Mouse (Mus musculus): ENCODE measurements around the gene Olfr506. TPM values are rescaled to one million over a fixed set of nuclear protein-coding genes. Genes with fewer than 3 reads are reported as not detected.
"Not testable (repeated sequence)": the region's sequence is repeated elsewhere in the genome, so short reads cannot be mapped to it uniquely, and the experiment has no call there.

Olfr506 gene
- polyA plus RNA-seq (2016; fragmentation: Nextera tagmentation; extraction: Ambion mirVana) = not detected in 2 replicates

DNA sequence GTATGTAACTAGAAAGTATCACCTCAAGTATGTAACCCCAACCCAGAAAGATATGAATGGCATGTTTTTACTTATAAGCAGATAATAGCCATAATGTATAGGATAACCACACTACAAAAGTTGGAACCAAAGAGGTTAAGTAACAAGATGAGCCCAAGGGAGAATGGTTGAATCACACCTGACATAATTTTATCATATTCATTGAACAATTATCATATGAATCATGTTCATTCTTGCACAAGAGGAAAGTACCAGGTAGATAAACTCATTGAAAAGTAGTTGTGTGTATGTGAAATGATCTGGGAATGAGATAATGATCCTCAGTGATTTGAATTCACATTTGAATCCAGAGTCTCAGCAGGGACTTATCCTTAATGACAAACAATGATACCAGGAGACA, at the start of gene Olfr506:
Gene Olfr506, plus strand, starts transcription at position 301 of the 400 bp plus-strand sequence.
- Histone ChIP-seq H3K27ac (no peak within 1 kb of the TSS), H3K4me1 (no peaks in the 10 kb centered on the region), H3K27me3 (no peaks in the 10 kb centered on the region), H3K36me3 (no peaks in the 10 kb centered on the region), H3K4me2 (replicated peaks) (no peak within 1 kb of the TSS), H3K9ac (no peak within 1 kb of the TSS), H3K4me3 (no peak within 1 kb of the TSS), H3K9me3 (no peaks in the 10 kb centered on the region)
- no peak for ATAC-seq (ENCODE audit: insufficient number of reproducible peaks, insufficient read depth, low FRiP score, low TSS enrichment)

GRCm38 (mm10) chr7:108565693-108566092, 44.9 kb upstream of the Olfr506 start, which contains the start of gene Olfr504:
TSS of gene Olfr504 (minus strand) at chr7:108565793.
- Histone ChIP-seq H3K27ac (no peak within 1 kb of the TSS), H3K4me2 (replicated peaks) (no peak within 1 kb of the TSS), H3K9me3 (no peaks in the 10 kb centered on the region), H3K36me3 (no peaks in the 10 kb centered on the region), H3K27me3 (no peaks in the 10 kb centered on the region), H3K9ac (no peak within 1 kb of the TSS), H3K4me3 (no peak within 1 kb of the TSS), H3K4me1 (no peaks in the 10 kb centered on the region)
- 84% methylated on average over 1 of the region's 1 CpGs for WGBS
- no peak for ATAC-seq (ENCODE audit: insufficient number of reproducible peaks, insufficient read depth, low FRiP score, low TSS enrichment)

GRCm38 (mm10) chr7:108589797-108590196, 20.8 kb upstream of the Olfr506 start:
- no peak overlapping the region for H3K9ac ChIP-seq
- H3K4me2 ChIP-seq (replicated peaks) = no peak overlapping the region
- no peak overlapping the region for H3K27ac ChIP-seq
- no peaks in the 10 kb centered on the region for H3K9me3 ChIP-seq
- 0 out of 2 replicates have a peak, but pooled peaks have one; percentile 60 for ATAC-seq (ENCODE audit: insufficient number of reproducible peaks, insufficient read depth, low FRiP score, low TSS enrichment)
- H3K4me3 ChIP-seq = no peak overlapping the region
- H3K4me1 ChIP-seq = no peaks in the 10 kb centered on the region
- H3K27me3 ChIP-seq = no peaks in the 10 kb centered on the region
- H3K36me3 ChIP-seq = no peaks in the 10 kb centered on the region
- 89% methylated on average over 1 of the region's 1 CpGs for WGBS

DNA sequence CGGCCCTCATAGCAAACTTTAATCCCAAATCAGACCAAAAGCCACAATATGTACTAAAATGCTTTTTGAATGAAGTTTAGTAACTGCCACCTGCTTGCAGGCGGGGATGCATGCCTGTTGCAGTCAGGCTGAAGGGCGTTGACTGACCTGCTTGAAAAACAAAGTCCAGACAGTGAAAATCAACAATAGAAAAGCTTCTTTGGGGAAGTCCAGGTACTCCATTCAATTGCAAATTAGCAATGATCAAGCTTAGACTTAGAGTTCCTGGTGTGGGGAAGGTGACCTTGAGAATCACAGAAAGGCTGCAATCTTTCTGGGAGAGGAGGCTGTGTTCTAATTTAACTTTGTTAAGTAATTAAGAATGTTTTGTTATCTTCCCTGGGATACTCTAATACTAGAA, 8.7 kb upstream of the Olfr506 start:
- not testable (repeated sequence) for H3K4me2 ChIP-seq (replicated peaks); H3K27me3 ChIP-seq; H3K4me1 ChIP-seq; H3K27ac ChIP-seq; ATAC-seq (ENCODE audit: insufficient number of reproducible peaks, insufficient read depth, low FRiP score, low TSS enrichment); H3K9ac ChIP-seq; H3K4me3 ChIP-seq; H3K9me3 ChIP-seq; H3K36me3 ChIP-seq
- WGBS = 82% methylated on average over 3 of the region's 3 CpGs

GRCm38 (mm10) chr7:108614110-108614509, 3.5 kb downstream of the Olfr506 start:
- Histone ChIP-seq H3K27ac (no peak overlapping the region), H3K9ac (no peak overlapping the region), H3K27me3 (no peaks in the 10 kb centered on the region), H3K4me1 (no peaks in the 10 kb centered on the region), H3K4me2 (replicated peaks) (no peak overlapping the region), H3K4me3 (no peak overlapping the region), H3K9me3 (no peaks in the 10 kb centered on the region), H3K36me3 (no peaks in the 10 kb centered on the region)
- 86% methylated on average over 2 of the region's 2 CpGs for WGBS
- no peak for ATAC-seq (ENCODE audit: insufficient number of reproducible peaks, insufficient read depth, low FRiP score, low TSS enrichment)

DNA sequence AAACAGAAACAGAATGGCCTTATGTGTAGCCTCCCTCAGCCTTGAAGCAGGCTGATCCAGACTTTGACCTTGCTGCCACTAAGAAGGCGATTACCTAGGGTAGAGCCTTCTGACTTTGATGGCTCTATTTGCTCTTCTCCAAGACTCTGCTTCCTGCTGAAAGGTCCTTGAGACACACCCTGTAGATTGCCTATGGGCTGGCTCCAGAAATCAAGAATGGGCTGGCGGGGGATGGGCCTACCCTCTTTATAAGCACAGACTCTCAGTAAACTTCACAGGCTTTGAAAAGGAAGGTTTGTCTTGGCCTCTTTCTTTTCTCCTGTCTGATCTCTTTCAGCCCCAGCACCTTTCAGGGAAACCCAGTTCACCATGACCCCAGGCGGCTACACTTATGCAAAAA, 6.2 kb downstream of the Olfr506 start:
- WGBS = 54% methylated on average over 3 of the region's 3 CpGs
- H3K4me1 ChIP-seq; H3K4me2 ChIP-seq (replicated peaks); H3K9me3 ChIP-seq; H3K9ac ChIP-seq; ATAC-seq (ENCODE audit: insufficient number of reproducible peaks, insufficient read depth, low FRiP score, low TSS enrichment); H3K4me3 ChIP-seq; H3K27me3 ChIP-seq; H3K27ac ChIP-seq; H3K36me3 ChIP-seq: not testable (repeated sequence)

DNA sequence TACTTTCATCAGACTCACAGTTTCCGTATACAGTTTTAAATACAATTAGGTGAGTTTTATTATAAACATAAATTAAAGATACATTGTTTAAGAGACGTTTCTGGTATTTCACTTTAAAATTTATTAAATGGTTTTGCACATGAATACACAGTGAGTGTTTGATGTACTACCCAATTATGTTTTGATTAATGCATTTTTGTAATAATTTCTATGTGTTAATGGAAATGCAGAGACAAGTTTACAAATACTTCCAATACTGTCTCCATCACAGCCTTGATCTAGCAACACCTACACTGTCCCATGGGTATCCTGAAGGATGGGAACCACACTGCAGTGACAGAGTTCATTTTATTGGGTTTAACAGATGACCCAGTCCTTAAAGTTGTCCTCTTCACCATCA, 10.9 kb downstream of the Olfr506 start, which contains the start of gene Olfr507:
Gene Olfr507, plus strand, starts transcription at position 301 of the 400 bp plus-strand sequence.
- Histone ChIP-seq H3K9me3 (no peaks in the 10 kb centered on the region), H3K9ac (no peak within 1 kb of the TSS), H3K27me3 (no peaks in the 10 kb centered on the region), H3K4me3 (no peak within 1 kb of the TSS), H3K27ac (no peak within 1 kb of the TSS), H3K4me1 (no peaks in the 10 kb centered on the region), H3K4me2 (replicated peaks) (no peak within 1 kb of the TSS), H3K36me3 (no peaks in the 10 kb centered on the region)
- no peak for ATAC-seq (ENCODE audit: insufficient number of reproducible peaks, insufficient read depth, low FRiP score, low TSS enrichment)
- WGBS = 80% methylated on average over 2 of the region's 2 CpGs

GRCm38 (mm10) chr7:108629694-108630093, 19.1 kb downstream of the Olfr506 start, which contains the start of gene Olfr508:
TSS of gene Olfr508 (plus strand) at chr7:108629994.
- 81% methylated on average over 3 of the region's 3 CpGs for WGBS
- Histone ChIP-seq H3K4me3 (no peak within 1 kb of the TSS), H3K4me1 (no peaks in the 10 kb centered on the region), H3K9ac (no peak within 1 kb of the TSS), H3K27me3 (no peaks in the 10 kb centered on the region), H3K4me2 (replicated peaks) (no peak within 1 kb of the TSS), H3K36me3 (no peaks in the 10 kb centered on the region), H3K27ac (no peak within 1 kb of the TSS), H3K9me3 (no peaks in the 10 kb centered on the region)
- ATAC-seq (ENCODE audit: insufficient number of reproducible peaks, insufficient read depth, low FRiP score, low TSS enrichment) = no peak

DNA sequence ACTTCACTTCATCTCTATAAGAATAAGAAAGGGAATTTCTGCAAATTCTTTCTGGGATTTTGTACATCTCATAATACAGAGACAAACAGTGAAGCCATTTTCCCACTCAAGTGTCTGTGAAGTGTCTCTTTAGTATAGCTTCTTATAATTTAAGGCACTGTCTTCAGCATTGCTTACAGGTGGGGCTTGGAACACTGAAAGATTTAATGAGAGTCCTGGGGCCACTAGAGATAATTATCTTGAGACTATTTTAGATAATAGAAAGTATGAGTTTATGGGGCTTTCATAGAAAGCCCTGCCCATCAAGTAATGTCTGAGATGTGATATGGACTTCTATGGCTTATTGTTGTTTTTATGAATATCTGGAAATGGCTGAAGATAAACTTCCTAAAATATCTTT, 41.2 kb downstream of the Olfr506 start, which contains the start of gene Olfr509:
Gene Olfr509, minus strand, starts transcription at position 101 of the 400 bp plus-strand sequence.
- Histone ChIP-seq H3K9ac (no peak within 1 kb of the TSS), H3K4me1 (no peaks in the 10 kb centered on the region), H3K4me3 (no peak within 1 kb of the TSS), H3K9me3 (no peaks in the 10 kb centered on the region), H3K27me3 (no peaks in the 10 kb centered on the region), H3K36me3 (no peaks in the 10 kb centered on the region), H3K4me2 (replicated peaks) (no peak within 1 kb of the TSS), H3K27ac (no peak within 1 kb of the TSS)
- ATAC-seq (ENCODE audit: insufficient number of reproducible peaks, insufficient read depth, low FRiP score, low TSS enrichment) = no peak

DNA sequence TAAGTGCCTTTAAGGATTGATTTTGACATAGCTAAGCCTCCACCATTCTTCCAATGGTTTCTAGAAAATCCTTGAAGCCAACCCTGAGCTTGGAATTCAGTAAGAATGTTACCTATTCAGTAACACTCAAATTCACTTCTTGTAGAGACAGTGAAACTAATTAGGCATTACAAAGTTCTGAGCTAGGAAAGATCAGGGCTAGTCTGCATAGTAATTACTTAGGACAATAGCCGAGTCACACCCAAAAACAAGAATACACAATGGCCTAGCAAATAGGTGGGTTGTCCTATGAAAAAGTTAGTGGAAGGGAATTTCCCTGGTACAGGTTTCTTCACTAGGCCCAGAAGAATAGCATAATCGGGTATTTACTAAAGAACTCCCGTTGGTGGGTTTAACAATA, 51.8 kb downstream of the Olfr506 start:
- no peaks in the 10 kb centered on the region for H3K9me3 ChIP-seq
- ATAC-seq (ENCODE audit: insufficient number of reproducible peaks, insufficient read depth, low FRiP score, low TSS enrichment) = no peak

More for the DNA sequence above, 51.8 kb downstream of the Olfr506 start:
- Histone ChIP-seq H3K4me3 (no peak overlapping the region), H3K27me3 (no peaks in the 10 kb centered on the region), H3K9ac (no peak overlapping the region), H3K27ac (no peak overlapping the region), H3K36me3 (no peaks in the 10 kb centered on the region), H3K4me1 (no peaks in the 10 kb centered on the region), H3K4me2 (replicated peaks) (no peak overlapping the region)
- whole genome bisulfite sequencing = 83% methylated on average over 3 of the region's 3 CpGs

Other genes starting within 250 kb of the Olfr506 start
- gene Olfr494, start 245.5 kb upstream of the Olfr506 start, polyA plus RNA-seq (2016; fragmentation: Nextera tagmentation; extraction: Ambion mirVana) = not detected in 2 replicates
- gene Olfr495, start 217.6 kb upstream of the Olfr506 start, polyA plus RNA-seq (2016; fragmentation: Nextera tagmentation; extraction: Ambion mirVana) = not detected in 2 replicates
- not detected in 2 replicates for gene Olfr497, start 190.4 kb upstream of the Olfr506 start, polyA plus RNA-seq (2016; fragmentation: Nextera tagmentation; extraction: Ambion mirVana)
- not detected in 2 replicates for gene Olfr498, start 145.5 kb upstream of the Olfr506 start, polyA plus RNA-seq (2016; fragmentation: Nextera tagmentation; extraction: Ambion mirVana)
- gene Olfr502, start 85.7 kb upstream of the Olfr506 start, polyA plus RNA-seq (2016; fragmentation: Nextera tagmentation; extraction: Ambion mirVana) = not detected in 2 replicates
- not detected in 2 replicates for gene Olfr503, start 66.3 kb upstream of the Olfr506 start, polyA plus RNA-seq (2016; fragmentation: Nextera tagmentation; extraction: Ambion mirVana)
- not detected in 2 replicates for gene Olfr504, start 45.0 kb upstream of the Olfr506 start, polyA plus RNA-seq (2016; fragmentation: Nextera tagmentation; extraction: Ambion mirVana)
- gene Olfr507, start 11.0 kb downstream of the Olfr506 start, polyA plus RNA-seq (2016; fragmentation: Nextera tagmentation; extraction: Ambion mirVana) = not detected in 2 replicates
- gene Olfr508, start 19.2 kb downstream of the Olfr506 start, polyA plus RNA-seq (2016; fragmentation: Nextera tagmentation; extraction: Ambion mirVana) = not detected in 2 replicates
- gene Olfr509, start 41.1 kb downstream of the Olfr506 start, polyA plus RNA-seq (2016; fragmentation: Nextera tagmentation; extraction: Ambion mirVana) = 0.10 TPM in 1 of 2 replicates, not detected in the other
- gene Olfr510, start 55.6 kb downstream of the Olfr506 start, polyA plus RNA-seq (2016; fragmentation: Nextera tagmentation; extraction: Ambion mirVana) = not detected in 2 replicates
- gene Olfr512, start 102.5 kb downstream of the Olfr506 start, polyA plus RNA-seq (2016; fragmentation: Nextera tagmentation; extraction: Ambion mirVana) = not detected in 2 replicates
- gene Olfr513, start 140.2 kb downstream of the Olfr506 start, polyA plus RNA-seq (2016; fragmentation: Nextera tagmentation; extraction: Ambion mirVana) = not detected in 2 replicates
- gene Olfr514, start 215.2 kb downstream of the Olfr506 start, polyA plus RNA-seq (2016; fragmentation: Nextera tagmentation; extraction: Ambion mirVana) = not detected in 2 replicates
- gene Olfr516, start 239.7 kb downstream of the Olfr506 start, polyA plus RNA-seq (2016; fragmentation: Nextera tagmentation; extraction: Ambion mirVana) = not detected in 2 replicates

All from embryonic facial prominence, embryonic 12.5 days (tissue).